Mouse (Mus musculus) stomach, embryonic 14.5 days (tissue): ENCODE data around the gene Ppp1r12a. TPM values are rescaled to one million over a fixed set of nuclear protein-coding genes. Genes with fewer than 3 reads are reported as not detected.

Experiments used
- ATAC-seq: fragments of 200-750 bp; cut with Nextera tagmentation; 2 replicates; pipeline ENCODE4 v1.8.0; 2017; ENCODE audit warnings: low read depth, moderate TSS enrichment; ENCODE audit not compliant: insufficient number of reproducible peaks, insufficient read depth, low FRiP score
- H3K27ac ChIP-seq: fragments of 300-500 bp; sonication (generic); 2 replicates; pipeline ENCODE4 v1.5.1; 2014; ENCODE audit warnings: mild to moderate bottlenecking, low read length, moderate library complexity, mixed read lengths
- H3K27me3 ChIP-seq: fragments of 300-500 bp; sonication (generic); 2 replicates; pipeline ENCODE4 v1.6.1; 2014; ENCODE audit warnings: low read length, control low read depth, mixed read lengths; ENCODE audit not compliant: control insufficient read depth, insufficient read depth
- H3K36me3 ChIP-seq: fragments of 300-500 bp; sonication (generic); 2 replicates; pipeline ENCODE4 v1.6.1; 2014; ENCODE audit warnings: mild to moderate bottlenecking, control low read depth, low read length, moderate library complexity, mixed read lengths; ENCODE audit not compliant: control insufficient read depth, insufficient read depth
- H3K4me1 ChIP-seq: fragments of 300-500 bp; sonication (generic); 2 replicates; pipeline ENCODE4 v1.6.1; 2014; ENCODE audit warnings: low read length, control low read depth, mixed read lengths; ENCODE audit not compliant: control insufficient read depth, insufficient read depth
- H3K4me2 ChIP-seq: fragments of 300-500 bp; sonication (generic); replicated peaks from 2 replicates; pipeline ENCODE4 v1.6.1; 2014; ENCODE audit warnings: low read depth, low read length, control low read depth
- H3K4me3 ChIP-seq: fragments of 300-500 bp; sonication (generic); 2 replicates; pipeline ENCODE4 v1.5.1; 2014; ENCODE audit warnings: low read depth, low read length, control low read depth
- H3K9ac ChIP-seq: fragments of 300-500 bp; sonication (generic); replicated peaks from 2 replicates; pipeline ENCODE4 v1.6.1; 2014; ENCODE audit warnings: low read depth, mild to moderate bottlenecking, control low read depth, low read length, moderate library complexity, mixed read lengths
- H3K9me3 ChIP-seq: fragments of 300-500 bp; sonication (generic); 2 replicates; pipeline ENCODE4 v1.6.1; 2016; ENCODE audit warnings: low read depth, low read length, control low read depth; ENCODE audit not compliant: control insufficient read depth
- WGBS: fragments of 180-500 bp; shearing (Covaris S2); extraction: QIAGEN DNeasy Blood & Tissue Kit; methylation state at CpG from one replicate; pipeline ENCODE4 v1.1.7; 2014; 5-methylcytosine and 5-hydroxymethylcytosine counted together
- polyA plus RNA-seq: library from polyadenylated mRNA; unstranded; fragments of >200 nt; fragmentation: Nextera tagmentation; extraction: Ambion mirVana; gene quantifications from 2 replicates; pipeline ENCODE4 v1.2.1, GENCODE M21; 2014

The Ppp1r12a gene
- polyA plus RNA-seq, 1 experiment from 2014 or later: 140 TPM

GRCm38 (mm10) chr10:108181893-108182292 lies 19.9 kb downstream of the Ppp1r12a start:
- Histone ChIP-seq H3K36me3 (no peaks in the 10 kb centered on the region), H3K4me1 (peaks cover 3% of the 10 kb centered on the region), H3K27me3 (no peaks in the 10 kb centered on the region), H3K27ac (no peak overlapping the region), H3K4me2 (no peak overlapping the region), H3K9me3 (no peaks in the 10 kb centered on the region), H3K4me3 (no peak overlapping the region), H3K9ac (no peak overlapping the region)
- no peak for ATAC-seq
- WGBS: 75% methylated on average over 3 of the region's 3 CpGs

- no peak overlapping the region for H3K9ac ChIP-seq
- WGBS: 72% methylated on average over 4 of the region's 4 CpGs
These were observed 20.4 kb downstream of the Ppp1r12a start for GRCm38 (mm10) chr10:108182386-108182785.

GRCm38 (mm10) chr10:108184763-108185162 lies 22.8 kb downstream of the Ppp1r12a start:
- no peak overlapping the region for H3K4me3 ChIP-seq
- H3K27me3 ChIP-seq: no peaks in the 10 kb centered on the region
- no peaks in the 10 kb centered on the region for H3K36me3 ChIP-seq
- ATAC-seq: no peak
- H3K9me3 ChIP-seq: no peaks in the 10 kb centered on the region
- H3K4me2 ChIP-seq: no peak overlapping the region
- no peak overlapping the region for H3K27ac ChIP-seq
- no peak overlapping the region for H3K9ac ChIP-seq
- 75% methylated on average over 8 of the region's 8 CpGs for WGBS
- H3K4me1 ChIP-seq: peaks cover 3% of the 10 kb centered on the region

More at GRCm38 (mm10) chr10:108182386-108182785, 20.4 kb downstream of the Ppp1r12a start:
- Histone ChIP-seq H3K27me3 (no peaks in the 10 kb centered on the region), H3K27ac (no peak overlapping the region), H3K36me3 (no peaks in the 10 kb centered on the region), H3K4me3 (no peak overlapping the region), H3K4me2 (no peak overlapping the region), H3K9me3 (no peaks in the 10 kb centered on the region), H3K4me1 (peaks cover 3% of the 10 kb centered on the region)
- no peak for ATAC-seq

- no peak for ATAC-seq
- peaks cover 3% of the 10 kb centered on the region for H3K4me1 ChIP-seq
- no peak overlapping the region for H3K27ac ChIP-seq
- no peaks in the 10 kb centered on the region for H3K27me3 ChIP-seq
- no peak overlapping the region for H3K9ac ChIP-seq
- no peak overlapping the region for H3K4me2 ChIP-seq
- no peak overlapping the region for H3K4me3 ChIP-seq
- whole genome bisulfite sequencing: 84% methylated on average over 3 of the region's 3 CpGs
- H3K9me3 ChIP-seq: no peaks in the 10 kb centered on the region
- no peaks in the 10 kb centered on the region for H3K36me3 ChIP-seq
These were observed 23.3 kb downstream of the Ppp1r12a start for GRCm38 (mm10) chr10:108185265-108185664.

GRCm38 (mm10) chr10:108189303-108189702 lies 27.3 kb downstream of the Ppp1r12a start:
- Histone ChIP-seq H3K4me2 (no peak overlapping the region), H3K9me3 (no peaks in the 10 kb centered on the region), H3K4me1 (peaks cover 4% of the 10 kb centered on the region; the same call in 1 of the 2 replicates), H3K27me3 (no peaks in the 10 kb centered on the region), H3K27ac (no peak overlapping the region), H3K36me3 (no peaks in the 10 kb centered on the region), H3K9ac (no peak overlapping the region), H3K4me3 (no peak overlapping the region)
- no peak for ATAC-seq
- 83% methylated on average over 2 of the region's 2 CpGs for WGBS

GRCm38 (mm10) chr10:108189986-108190385 lies 28.0 kb downstream of the Ppp1r12a start:
- no peaks in the 10 kb centered on the region for H3K27me3 ChIP-seq
- H3K9ac ChIP-seq: no peak overlapping the region
- ATAC-seq: no peak
- WGBS: 85% methylated on average over 3 of the region's 3 CpGs
- H3K9me3 ChIP-seq: no peaks in the 10 kb centered on the region
- H3K4me1 ChIP-seq: peaks cover 4% of the 10 kb centered on the region; the same call in 1 of the 2 replicates
- no peak overlapping the region for H3K4me3 ChIP-seq
- no peak overlapping the region for H3K27ac ChIP-seq
- H3K4me2 ChIP-seq: no peak overlapping the region
- H3K36me3 ChIP-seq: no peaks in the 10 kb centered on the region

- Histone ChIP-seq H3K9me3 (no peaks in the 10 kb centered on the region), H3K9ac (no peak overlapping the region), H3K4me2 (no peak overlapping the region), H3K27me3 (no peaks in the 10 kb centered on the region), H3K27ac (no peak overlapping the region), H3K4me1 (peaks cover 4% of the 10 kb centered on the region; the same call in 1 of the 2 replicates), H3K4me3 (no peak overlapping the region), H3K36me3 (no peaks in the 10 kb centered on the region)
- ATAC-seq: no peak
These were observed 28.6 kb downstream of the Ppp1r12a start for GRCm38 (mm10) chr10:108190626-108191025.

- Histone ChIP-seq H3K36me3 (no peaks in the 10 kb centered on the region), H3K9me3 (no peaks in the 10 kb centered on the region), H3K4me2 (no peak overlapping the region), H3K4me1 (peaks cover 4% of the 10 kb centered on the region; the same call in 1 of the 2 replicates), H3K27me3 (no peaks in the 10 kb centered on the region), H3K4me3 (no peak overlapping the region), H3K27ac (no peak overlapping the region), H3K9ac (no peak overlapping the region)
- WGBS: 58% methylated on average over 8 of the region's 8 CpGs
- no peak for ATAC-seq
These were observed 29.4 kb downstream of the Ppp1r12a start for GRCm38 (mm10) chr10:108191381-108191787.

- Histone ChIP-seq H3K9ac (no peak overlapping the region), H3K4me2 (no peak overlapping the region), H3K4me1 (peaks cover 4% of the 10 kb centered on the region; the same call in 1 of the 2 replicates), H3K4me3 (no peak overlapping the region), H3K27me3 (no peaks in the 10 kb centered on the region), H3K27ac (no peak overlapping the region), H3K36me3 (no peaks in the 10 kb centered on the region), H3K9me3 (no peaks in the 10 kb centered on the region)
- no peak for ATAC-seq
- 62% methylated on average over 2 of the region's 2 CpGs for WGBS
These were observed 30.3 kb downstream of the Ppp1r12a start for GRCm38 (mm10) chr10:108192306-108192705.
